Mouse (Mus musculus): ENCODE measurements around the gene Bcl2l11.

DNA sequence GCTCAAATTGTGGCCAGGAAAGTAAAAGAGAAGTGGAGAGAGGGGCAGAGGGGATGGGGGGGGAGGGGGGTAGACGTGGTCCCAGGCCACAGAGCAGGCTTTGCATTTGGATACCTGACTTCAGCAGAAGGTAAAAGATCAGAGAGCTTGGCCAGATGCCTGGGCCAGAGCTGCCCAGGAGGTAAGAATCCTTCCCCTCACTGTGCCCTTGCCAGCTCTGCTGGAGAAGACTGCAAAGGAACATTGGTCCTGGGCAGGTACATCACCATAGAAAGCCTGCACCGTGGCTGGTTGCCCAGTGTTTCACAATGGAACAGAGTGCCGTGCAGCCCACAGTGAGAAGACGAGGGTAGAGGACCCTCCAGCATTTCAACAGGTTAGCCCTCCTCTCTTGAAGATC is 67.6 kb downstream of the Bcl2l11 start:
- TF ChIP-seq CTCF (IDR thresholded peaks at IDR 0.05; ENCODE audit: borderline replicate concordance, extremely low read depth, insufficient read depth, insufficient read length) = no peak
- no peak for TF ChIP-seq POLR2A (IDR thresholded peaks at IDR 0.05; ENCODE audit: borderline replicate concordance, extremely low read depth, insufficient read depth, insufficient read length, poor library complexity, severe bottlenecking)

Data from brain, embryonic 14.5 days (tissue).